Mouse (Mus musculus): ENCODE results near the gene Asb18.

The Asb18 gene

GRCm38 (mm10) chr1:89932616-89933015, 81.8 kb downstream of the Asb18 start:
- no peak for DNase-seq (ENCODE audit: low spot score in 2 of 2)

DNA sequence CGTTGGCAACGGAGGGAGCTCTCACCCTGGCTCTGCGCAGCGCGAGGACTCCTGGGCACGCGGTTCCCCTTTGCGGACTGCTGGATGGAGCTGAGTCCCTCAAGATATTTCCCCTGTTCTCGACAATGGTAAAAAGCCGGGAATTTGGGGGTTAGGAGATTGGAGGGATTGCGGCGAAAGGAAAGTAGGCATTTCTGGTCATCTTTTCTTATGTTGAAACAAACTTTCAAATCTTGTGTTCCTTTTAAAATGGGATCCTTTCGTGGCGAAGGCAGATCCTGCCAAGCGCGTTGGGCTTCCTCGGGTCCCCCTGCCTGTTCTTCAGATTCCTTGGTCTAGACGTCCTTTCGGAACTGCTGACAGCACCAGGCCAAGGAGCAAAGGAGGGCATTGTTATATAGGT, 82.4 kb downstream of the Asb18 start:
- DNase-seq (ENCODE audit: low spot score in 2 of 2) = no peak

GRCm38 (mm10) chr1:89931120-89931519, 83.3 kb downstream of the Asb18 start, which contains the start of gene Gbx2:
Gene Gbx2, minus strand, starts transcription at chr1:89931179.
- no peak for DNase-seq (ENCODE audit: low spot score in 2 of 2)

DNA sequence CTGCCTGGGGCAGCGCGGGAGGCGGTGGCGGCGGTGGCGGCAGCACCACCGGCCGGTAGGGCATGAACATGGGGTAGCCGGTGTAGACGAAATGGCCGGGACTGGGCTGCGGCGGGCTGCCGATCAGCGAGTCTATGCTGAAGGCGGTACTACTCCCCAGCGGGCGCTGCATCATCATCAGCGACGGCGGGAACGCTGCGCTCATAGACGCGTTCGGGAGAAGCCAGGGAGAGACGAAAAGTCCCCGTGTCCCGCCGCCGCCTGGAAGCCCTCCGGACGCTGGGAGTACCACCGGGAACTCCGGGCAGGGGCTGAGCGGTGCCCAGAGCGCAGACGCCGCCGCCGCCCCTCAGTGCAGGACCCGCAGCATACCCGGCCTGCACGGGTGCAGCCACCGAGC, 83.9 kb downstream of the Asb18 start:
- no peak for DNase-seq (ENCODE audit: low spot score in 2 of 2)

DNA sequence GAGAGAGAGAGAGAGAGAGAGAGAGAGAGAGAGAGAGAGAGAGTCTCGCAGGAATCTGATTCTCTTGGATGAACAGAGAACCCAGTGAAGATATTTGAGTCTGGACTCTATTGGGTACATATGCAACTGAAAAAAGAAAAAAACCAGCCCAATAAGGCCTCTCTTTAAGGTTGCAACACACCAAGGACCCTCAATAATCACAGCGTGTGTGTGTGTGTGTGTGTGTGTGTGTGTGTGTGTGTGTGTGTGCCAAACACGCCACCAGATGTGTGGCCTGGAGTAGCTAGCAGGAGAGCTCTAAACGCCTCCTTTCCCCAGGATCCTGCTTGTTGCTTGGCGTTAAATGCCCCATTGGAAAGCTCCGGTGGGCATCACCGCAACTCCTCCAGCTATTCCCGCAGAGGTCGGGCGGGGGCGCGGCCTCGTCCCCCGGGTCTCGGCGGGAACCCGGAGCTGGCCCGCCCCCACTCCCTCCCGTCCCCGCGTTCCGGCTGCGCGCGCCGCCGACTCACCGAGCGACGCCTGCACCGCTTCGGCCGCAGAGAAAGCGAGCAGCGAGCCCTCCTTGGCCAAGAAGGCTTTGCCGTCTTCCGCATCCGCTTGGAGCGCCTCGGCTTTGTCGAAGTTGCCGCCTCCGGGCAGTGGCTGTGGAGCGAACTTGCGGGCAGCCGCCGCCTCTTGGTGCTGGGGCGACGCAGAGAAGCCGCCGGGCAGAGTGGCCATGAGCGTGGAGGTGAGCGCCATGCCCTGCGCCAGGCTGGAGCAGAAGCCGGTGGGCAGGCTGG, 84.6 kb downstream of the Asb18 start:
- no peak for DNase-seq (ENCODE audit: low spot score in 2 of 2)

- DNase-seq (ENCODE audit: low spot score in 2 of 2) = no peak
Measured at GRCm38 (mm10) chr1:89929181-89929580, 85.3 kb downstream of the Asb18 start.

DNA sequence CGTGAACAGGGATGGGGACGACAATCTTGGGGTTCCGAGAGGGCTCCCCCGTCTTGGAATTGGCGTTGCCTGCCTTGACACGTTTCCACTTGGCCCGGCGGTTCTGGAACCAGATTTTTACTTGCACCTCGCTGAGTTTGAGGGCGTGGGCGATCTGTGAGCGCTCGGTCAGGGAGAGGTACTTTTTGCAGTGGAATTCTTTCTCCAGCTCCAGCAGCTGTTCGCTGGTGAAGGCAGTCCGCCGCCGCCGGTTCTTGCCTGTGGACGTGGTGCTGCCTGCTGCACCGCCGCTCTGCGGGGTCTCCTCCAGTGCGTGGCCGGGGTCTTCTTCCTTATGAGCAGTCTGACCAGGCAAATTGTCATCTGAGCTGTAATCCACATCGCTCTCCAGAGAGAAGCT, 85.8 kb downstream of the Asb18 start:
- no peak for DNase-seq (ENCODE audit: low spot score in 2 of 2)

DNA sequence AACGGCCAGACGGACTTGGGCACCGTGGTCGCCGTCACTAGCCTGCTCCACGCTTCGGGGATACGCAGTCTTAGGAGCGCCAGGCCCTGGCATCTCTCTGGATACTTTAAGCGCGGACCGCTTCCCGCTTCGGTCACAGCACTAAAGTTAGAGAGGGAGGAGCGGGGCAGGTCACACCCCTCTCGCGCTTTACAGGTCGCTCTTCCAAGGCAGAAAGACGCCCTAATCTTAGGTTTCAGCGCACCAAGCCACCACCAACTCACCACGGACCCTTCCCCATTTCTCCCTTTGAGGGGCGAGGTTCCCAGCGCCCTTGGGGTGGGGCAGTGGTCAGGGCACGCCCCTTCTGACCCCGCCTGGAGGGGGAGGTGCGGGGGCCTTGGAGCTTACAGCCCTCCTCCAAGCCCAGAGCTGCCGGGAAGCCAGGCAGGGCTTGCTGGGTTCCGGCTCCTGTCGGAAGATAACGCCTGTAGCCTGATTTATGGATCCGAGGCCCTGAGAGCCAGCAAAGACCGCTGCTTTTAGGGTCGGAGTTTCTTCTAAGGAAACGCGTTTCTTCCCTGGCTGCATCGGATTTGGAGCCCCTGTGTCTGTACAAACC, 87.3 kb downstream of the Asb18 start:
- no peak for DNase-seq (ENCODE audit: low spot score in 2 of 2)

- no peak for DNase-seq (ENCODE audit: low spot score in 2 of 2)
Measured at GRCm38 (mm10) chr1:89926583-89927060, 87.8 kb downstream of the Asb18 start.

DNA sequence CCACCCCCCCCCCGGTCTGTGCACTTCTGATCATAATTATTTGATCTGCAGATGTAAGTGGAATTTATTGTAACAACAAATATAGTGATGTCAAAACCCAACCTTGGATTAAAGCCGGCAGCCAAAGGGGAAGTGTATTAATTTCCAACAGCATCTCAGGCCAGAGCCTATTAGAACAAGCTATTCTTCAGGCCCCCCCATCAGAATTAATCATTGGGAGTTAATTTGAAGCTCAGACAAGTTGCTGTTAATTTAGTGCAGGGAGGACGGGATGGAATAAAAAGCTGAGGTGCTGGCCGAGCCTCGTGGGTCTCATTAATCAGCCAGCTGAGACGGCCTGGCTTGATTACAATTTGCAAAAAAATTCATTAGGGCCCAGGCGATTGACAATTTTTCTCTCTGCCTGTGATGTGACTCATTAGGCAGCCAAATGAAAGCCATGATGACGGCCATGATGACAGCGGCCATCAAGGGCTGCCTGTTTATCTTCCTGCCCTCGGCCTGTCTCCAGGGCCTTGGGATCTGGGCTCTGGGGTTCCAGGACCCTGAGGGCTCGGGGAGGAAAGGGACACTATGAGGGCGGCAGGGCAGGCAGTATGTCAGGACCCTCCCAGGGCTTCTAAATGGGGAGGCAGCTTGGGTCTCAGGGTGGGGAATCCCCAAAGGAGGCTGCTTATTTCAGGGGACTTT, 88.8 kb downstream of the Asb18 start:
- DNase-seq (ENCODE audit: low spot score in 2 of 2) = no peak

GRCm38 (mm10) chr1:89923642-89924020, 90.8 kb downstream of the Asb18 start:
- DNase-seq (ENCODE audit: low spot score in 2 of 2) = no peak

GRCm38 (mm10) chr1:89922883-89923641, 91.4 kb downstream of the Asb18 start:
- DNase-seq (ENCODE audit: low spot score in 2 of 2) = no peak

- DNase-seq (ENCODE audit: low spot score in 2 of 2) = no peak
Measured at GRCm38 (mm10) chr1:89922282-89922681, 92.2 kb downstream of the Asb18 start.

DNA sequence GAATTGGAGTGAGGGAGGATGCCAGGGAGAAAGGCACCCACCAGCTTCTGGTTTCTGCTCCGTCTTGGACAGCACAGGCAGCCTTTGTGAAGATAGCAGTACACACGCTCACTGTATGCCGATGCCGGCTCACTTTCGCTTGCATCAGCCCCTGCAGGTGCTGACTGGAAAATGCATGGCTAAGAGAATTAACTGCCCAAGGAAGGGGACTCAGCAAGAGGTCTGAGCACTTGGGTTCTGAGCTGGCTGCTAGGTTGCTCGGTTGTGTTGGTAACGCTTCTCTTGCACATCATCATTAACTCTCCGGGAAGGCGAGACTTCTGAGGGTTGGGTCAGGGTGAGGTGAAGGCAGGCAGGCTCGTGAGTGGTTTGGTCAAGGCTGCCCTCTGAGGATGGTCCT, 92.7 kb downstream of the Asb18 start:
- no peak for DNase-seq (ENCODE audit: low spot score in 2 of 2)

DNA sequence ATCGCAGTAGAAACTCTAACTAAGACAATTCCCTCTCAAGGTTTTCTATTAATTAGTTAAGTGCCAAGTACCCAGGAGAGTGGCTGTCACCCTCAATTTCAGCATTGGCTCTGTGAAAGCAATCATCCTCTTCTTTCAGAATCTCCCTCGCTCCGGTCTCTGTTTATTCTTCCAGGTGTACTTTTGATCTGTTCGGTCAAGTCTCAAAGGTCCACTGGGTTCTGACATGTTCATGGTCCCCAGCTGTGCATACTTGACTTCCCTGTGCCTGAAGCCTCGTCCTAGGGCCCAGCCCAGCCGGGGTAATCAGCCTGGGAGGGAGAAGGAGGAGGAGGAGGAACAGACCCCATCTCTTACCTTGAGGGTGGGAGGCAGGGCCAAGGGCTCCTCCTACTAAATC, 95.3 kb downstream of the Asb18 start:
- DNase-seq (ENCODE audit: low spot score in 2 of 2) = no peak

DNA sequence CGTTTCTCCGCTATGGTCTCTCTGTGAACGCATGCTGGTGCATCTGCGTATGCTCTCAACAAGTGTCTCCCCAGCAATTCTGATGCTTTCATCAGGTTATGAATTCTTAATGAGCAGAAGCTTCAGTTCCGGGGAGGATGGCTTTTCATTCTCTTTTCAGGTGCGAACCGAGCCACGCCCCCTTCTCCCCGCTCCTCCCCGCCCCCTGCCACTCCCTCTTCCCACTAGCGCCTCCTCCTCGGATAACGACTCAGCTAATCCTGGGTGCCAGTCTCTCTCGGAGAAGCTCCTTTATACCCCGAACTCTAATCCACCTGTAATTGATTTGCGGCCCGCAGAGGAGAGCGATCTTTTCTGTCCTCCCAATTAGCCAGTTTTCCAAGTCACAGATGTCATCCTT, 96.4 kb downstream of the Asb18 start:
- DNase-seq (ENCODE audit: low spot score in 2 of 2) = no peak

GRCm38 (mm10) chr1:89913611-89914010, 100.9 kb downstream of the Asb18 start:
- DNase-seq (ENCODE audit: low spot score in 2 of 2) = no peak

- DNase-seq (ENCODE audit: low spot score in 2 of 2) = no peak
Measured at GRCm38 (mm10) chr1:89912392-89912791, 102.1 kb downstream of the Asb18 start.

DNA sequence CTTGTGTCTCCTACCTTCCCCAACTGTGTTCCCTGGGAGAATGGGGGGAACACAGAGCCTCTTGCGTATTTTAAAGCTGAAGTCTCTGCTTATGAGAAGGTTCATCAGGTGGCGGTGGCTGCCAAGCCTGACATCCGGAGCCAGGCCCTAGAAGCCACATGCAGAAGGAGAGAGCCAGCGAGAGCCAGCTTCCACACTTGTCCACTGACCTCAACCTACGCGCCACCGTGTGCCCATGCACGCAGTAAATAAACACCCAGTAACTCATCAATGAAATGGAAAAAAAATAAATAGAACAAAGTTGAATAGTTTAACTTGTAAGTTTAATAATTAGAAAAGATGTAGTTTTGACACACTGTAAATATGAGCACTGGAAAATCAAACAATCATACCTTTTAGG, 104.7 kb downstream of the Asb18 start:
- no peak for DNase-seq (ENCODE audit: low spot score in 2 of 2)

DNA sequence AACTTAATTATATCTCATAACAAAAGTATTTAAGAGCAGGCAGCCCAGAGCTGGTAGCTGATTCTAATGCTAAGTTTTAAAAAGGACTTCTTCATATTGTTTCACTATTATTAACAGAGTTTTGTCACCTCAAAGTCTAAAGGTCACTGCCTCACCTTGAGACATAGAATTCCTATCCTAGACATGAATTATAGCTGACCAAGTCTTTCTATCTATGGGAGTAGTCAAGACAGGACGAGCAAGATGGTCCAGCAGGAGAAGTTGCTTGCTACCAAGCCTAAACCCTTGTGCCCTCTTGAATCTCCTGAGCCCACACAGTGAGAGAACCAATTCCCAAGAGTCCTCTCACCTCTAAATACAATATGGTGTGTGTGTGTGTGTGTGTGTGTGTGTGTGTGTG, 111.8 kb downstream of the Asb18 start:
- DNase-seq (ENCODE audit: low spot score in 2 of 2) = no peak

- no peak for DNase-seq (ENCODE audit: low spot score in 2 of 2)
Measured at GRCm38 (mm10) chr1:89902236-89902635, 112.2 kb downstream of the Asb18 start.

DNA sequence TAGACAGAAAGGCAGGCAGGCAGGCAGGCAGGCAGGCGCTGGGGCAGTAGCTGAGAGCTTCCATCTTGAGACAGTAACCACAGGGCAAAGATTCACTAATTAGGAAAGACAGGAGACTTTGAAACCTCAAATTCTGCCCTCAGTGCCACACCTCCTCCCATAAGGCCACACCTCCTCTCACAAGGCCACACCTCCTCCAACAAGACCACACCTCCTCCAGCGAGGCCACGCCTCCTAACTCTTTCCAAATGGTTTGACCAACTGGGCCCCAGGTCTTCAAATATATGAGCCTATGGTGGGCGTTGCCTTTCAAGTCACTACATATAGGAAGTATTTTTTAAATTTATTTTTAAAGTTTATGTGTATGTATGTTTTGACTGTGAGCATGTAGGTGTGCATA, 113.1 kb downstream of the Asb18 start:
- no peak for DNase-seq (ENCODE audit: low spot score in 2 of 2)

All from natural killer cell, adult 2 months (primary cell).